Mouse (Mus musculus) hindbrain, embryonic 11.5 days (tissue): ENCODE results near the gene Notch3. TPM values are rescaled to one million over a fixed set of nuclear protein-coding genes. Genes with fewer than 3 reads are reported as not detected.
A peak's percentile ranks its signal among the peaks of the same experiment; 100 is the strongest.

Experiments used
- ATAC-seq: fragments of 200-750 bp; cut with Nextera tagmentation; 2 replicates; pipeline ENCODE4 v1.8.0; 2017; ENCODE audit warnings: mild to moderate bottlenecking, moderate TSS enrichment, moderate library complexity; ENCODE audit not compliant: low FRiP score
- DNase-seq: peaks from one replicate; pipeline ENCODE4 v3.0.0-alpha.2; 2015; ENCODE audit warnings: low spot score
- H3K27ac ChIP-seq: fragments of 300-500 bp; sonication (generic); 2 replicates; pipeline ENCODE4 v1.5.1; 2014; ENCODE audit warnings: mild to moderate bottlenecking, low read depth, low read length
- H3K27me3 ChIP-seq: fragments of 300-500 bp; sonication (generic); 2 replicates; pipeline ENCODE4 v1.6.1; 2014; ENCODE audit warnings: mild to moderate bottlenecking, low read length, moderate library complexity, mixed read lengths; ENCODE audit not compliant: control insufficient read depth, insufficient read depth
- H3K36me3 ChIP-seq: fragments of 300-500 bp; sonication (generic); 2 replicates; pipeline ENCODE4 v1.6.1; 2014; ENCODE audit warnings: mild to moderate bottlenecking, low read length, moderate library complexity, mixed read lengths; ENCODE audit not compliant: control insufficient read depth, insufficient read depth
- H3K4me1 ChIP-seq: fragments of 300-500 bp; sonication (generic); replicated peaks from 2 replicates; pipeline ENCODE4 v1.6.1; 2014; ENCODE audit warnings: low read length, mixed read lengths; ENCODE audit not compliant: control insufficient read depth, insufficient read depth
- H3K4me2 ChIP-seq: fragments of 300-500 bp; sonication (generic); replicated peaks from 2 replicates; pipeline ENCODE4 v1.6.1; 2014; ENCODE audit warnings: mild to moderate bottlenecking, low read depth, low read length
- H3K4me3 ChIP-seq: fragments of 300-500 bp; sonication (generic); 2 replicates; pipeline ENCODE4 v1.5.1; 2014; ENCODE audit warnings: low read depth, low read length
- H3K9ac ChIP-seq: fragments of 300-500 bp; sonication (generic); 2 replicates; pipeline ENCODE4 v1.6.1; 2014; ENCODE audit warnings: low read depth, low read length
- H3K9me3 ChIP-seq: fragments of 300-500 bp; sonication (generic); 2 replicates; pipeline ENCODE4 v1.6.1; 2016; ENCODE audit warnings: low read length; ENCODE audit not compliant: control insufficient read depth
- WGBS: fragments of 180-500 bp; shearing (Covaris S2); extraction: QIAGEN DNeasy Blood & Tissue Kit; methylation state at CpG from one replicate; pipeline ENCODE4 v1.1.7; 2014; 5-methylcytosine and 5-hydroxymethylcytosine counted together
- polyA plus RNA-seq: library from polyadenylated mRNA; unstranded; fragments of >200 nt; fragmentation: Nextera tagmentation; extraction: Ambion mirVana; gene quantifications from 2 replicates; pipeline ENCODE4 v1.2.1, GENCODE M21; 2014

Notch3 gene
- polyA plus RNA-seq, 1 experiment from 2014 or later, result 24.7 TPM

GRCm38 (mm10) chr17:32199796-32200195, 33.1 kb upstream of the Notch3 start:
- H3K36me3 ChIP-seq, result peaks cover 30% of the 10 kb centered on the region
- no peak for ATAC-seq
- WGBS, result 93% methylated on average over 2 of the region's 2 CpGs

DNA sequence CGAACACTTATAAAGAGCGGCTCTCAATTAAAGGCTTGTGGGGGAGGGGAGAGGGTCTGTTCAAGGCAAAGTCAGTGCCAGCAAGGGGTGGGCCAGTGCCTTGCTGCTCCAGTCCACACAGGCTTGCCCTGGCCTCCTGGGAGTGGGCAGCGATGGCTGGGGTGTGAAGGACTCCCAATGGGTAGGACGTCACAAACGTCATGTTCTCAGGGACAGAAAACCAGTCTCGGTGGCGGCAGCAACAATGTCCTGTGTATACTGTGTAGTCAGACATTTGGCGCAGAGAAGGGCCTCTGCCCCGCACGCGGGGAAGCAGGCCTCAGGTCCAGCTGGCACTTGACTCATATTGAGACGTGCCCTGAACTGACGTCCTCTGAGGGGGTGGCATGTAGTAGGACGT, 30.5 kb upstream of the Notch3 start:
- H3K4me3 ChIP-seq, result no peak overlapping the region
- H3K4me2 ChIP-seq, result no peak overlapping the region
- no peak overlapping the region for H3K9ac ChIP-seq
- no peaks in the 10 kb centered on the region for H3K9me3 ChIP-seq
- no peak for ATAC-seq
- DNase-seq, result no peak
- no peak overlapping the region for H3K27ac ChIP-seq
- H3K4me1 ChIP-seq, result no peaks in the 10 kb centered on the region
- H3K36me3 ChIP-seq, result peaks cover 24% of the 10 kb centered on the region
- WGBS, result 89% methylated on average over 14 of the region's 14 CpGs
- H3K27me3 ChIP-seq, result no peaks in the 10 kb centered on the region

More at GRCm38 (mm10) chr17:32199796-32200195, 33.1 kb upstream of the Notch3 start:
- Histone ChIP-seq H3K27me3 (no peaks in the 10 kb centered on the region), H3K9ac (no peak overlapping the region), H3K4me3 (no peak overlapping the region), H3K4me2 (no peak overlapping the region), H3K9me3 (no peaks in the 10 kb centered on the region), H3K27ac (no peak overlapping the region), H3K4me1 (no peaks in the 10 kb centered on the region)
- no peak for DNase-seq

DNA sequence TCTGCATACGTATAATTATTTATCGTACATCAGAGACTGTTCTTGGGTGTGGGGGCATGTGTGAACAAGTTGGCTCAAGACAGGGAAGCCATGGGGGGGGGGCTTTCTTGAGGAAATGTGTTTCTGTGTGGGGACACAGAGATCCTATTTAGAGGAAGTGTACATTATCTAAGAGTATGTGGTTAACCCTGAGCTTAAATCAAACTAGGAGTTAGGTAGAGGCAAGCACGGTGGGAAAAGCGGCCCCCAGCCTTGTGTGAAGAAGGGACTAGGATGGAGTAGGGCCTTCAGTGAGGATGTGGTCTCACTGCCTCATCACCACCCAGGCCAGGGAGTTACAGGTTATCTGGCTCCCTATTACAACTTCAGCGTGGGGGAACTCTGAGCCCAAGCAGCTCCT, 29.1 kb upstream of the Notch3 start:
- WGBS, result 97% methylated on average over 5 of the region's 5 CpGs
- Histone ChIP-seq H3K4me1 (no peaks in the 10 kb centered on the region), H3K27ac (no peak overlapping the region), H3K27me3 (no peaks in the 10 kb centered on the region), H3K9me3 (no peaks in the 10 kb centered on the region), H3K36me3 (peaks cover 22% of the 10 kb centered on the region), H3K4me2 (no peak overlapping the region), H3K4me3 (no peak overlapping the region), H3K9ac (no peak overlapping the region)
- ATAC-seq (no peak), DNase-seq (no peak)

DNA sequence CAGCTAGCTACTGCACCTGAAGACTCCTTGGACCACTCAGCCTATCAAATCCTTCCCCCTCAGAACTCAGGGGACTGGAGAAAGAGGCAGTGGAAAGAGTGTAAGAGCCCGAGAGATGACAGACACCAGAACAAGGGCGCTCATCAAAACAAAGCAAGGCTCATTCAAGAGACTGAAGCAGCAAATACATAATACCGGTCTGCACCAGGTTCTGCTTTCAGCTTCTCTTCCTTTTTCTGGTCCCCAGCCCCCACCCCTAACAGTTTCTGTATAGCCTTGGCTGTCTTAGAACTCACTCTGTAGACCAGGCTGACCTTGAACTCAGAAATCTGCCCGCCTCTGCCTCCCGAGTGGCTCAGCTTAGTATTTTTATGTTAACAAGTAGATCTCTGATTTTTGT, 26.4 kb upstream of the Notch3 start:
- Histone ChIP-seq H3K9ac (no peak overlapping the region), H3K36me3 (peaks cover 14% of the 10 kb centered on the region), H3K4me1 (no peaks in the 10 kb centered on the region; the same call in 1 of the 2 replicates), H3K9me3 (no peaks in the 10 kb centered on the region), H3K4me3 (no peak overlapping the region), H3K27me3 (peaks cover 7% of the 10 kb centered on the region; the same call in 1 of the 2 replicates), H3K4me2 (no peak overlapping the region), H3K27ac (no peak overlapping the region)
- 87% methylated on average over 5 of the region's 5 CpGs for WGBS
- ATAC-seq (no peak), DNase-seq (no peak)

DNA sequence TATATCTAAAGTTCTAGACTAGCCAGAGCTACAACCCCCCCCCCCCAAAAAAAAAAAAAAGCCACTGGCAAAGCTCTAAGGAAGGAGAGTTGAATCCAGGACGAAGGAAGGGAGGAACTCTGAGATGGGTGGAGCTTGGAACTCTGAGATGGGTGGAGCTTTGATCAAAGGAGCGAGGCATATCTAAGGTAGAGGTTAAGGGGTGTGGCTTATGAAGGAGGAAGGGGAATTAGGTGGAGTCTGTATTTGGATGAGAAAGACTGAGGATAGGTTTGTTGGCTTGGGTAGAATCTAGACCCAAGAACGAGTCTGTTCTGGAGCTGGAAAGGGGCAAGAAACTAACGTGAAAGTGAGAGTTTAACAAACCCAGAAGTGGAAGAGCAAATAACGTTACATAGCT, 23.2 kb upstream of the Notch3 start:
- ATAC-seq (no peak), DNase-seq (no peak)
- Histone ChIP-seq H3K27me3 (peaks cover 7% of the 10 kb centered on the region; the same call in 1 of the 2 replicates), H3K9ac (no peak overlapping the region), H3K4me1 (no peaks in the 10 kb centered on the region; the same call in 1 of the 2 replicates), H3K36me3 (no peaks in the 10 kb centered on the region), H3K27ac (no peak overlapping the region), H3K9me3 (no peaks in the 10 kb centered on the region), H3K4me2 (no peak overlapping the region), H3K4me3 (no peak overlapping the region)
- WGBS, result 19% methylated on average over 5 of the region's 5 CpGs

GRCm38 (mm10) chr17:32188863-32189636, 22.4 kb upstream of the Notch3 start, which contains the start of gene Ephx3:
TSS of gene Ephx3 (minus strand) at chr17:32189549.
- Histone ChIP-seq H3K36me3 (no peaks in the 10 kb centered on the region), H3K4me1 (no peaks in the 10 kb centered on the region; the same call in 1 of the 2 replicates)
- WGBS, result 5% methylated on average over 42 of the region's 42 CpGs

GRCm38 (mm10) chr17:32183017-32183416, 16.4 kb upstream of the Notch3 start:
- 34% methylated on average over 8 of the region's 8 CpGs for WGBS

More at GRCm38 (mm10) chr17:32188863-32189636, 22.4 kb upstream of the Notch3 start, which contains the start of gene Ephx3:
- ATAC-seq (peak; percentile 25; the same call in 1 of the 2 replicates), DNase-seq (peak; percentile 44)
- peaks cover 7% of the 10 kb centered on the region; the same call in 1 of the 2 replicates for H3K27me3 ChIP-seq
- peak within 1 kb of the TSS; percentile 20; the same call in 1 of the 2 replicates for H3K9ac ChIP-seq
- no peaks in the 10 kb centered on the region for H3K9me3 ChIP-seq
- peak within 1 kb of the TSS; percentile 62 for H3K4me2 ChIP-seq
- H3K27ac ChIP-seq, result no peak within 1 kb of the TSS
- peak within 1 kb of the TSS; percentile 29 for H3K4me3 ChIP-seq

GRCm38 (mm10) chr17:32179621-32180491, 13.2 kb upstream of the Notch3 start:
- WGBS, result 25% methylated on average over 11 of the region's 11 CpGs
- Histone ChIP-seq H3K9me3 (no peaks in the 10 kb centered on the region), H3K27me3 (no peaks in the 10 kb centered on the region), H3K4me3 (no peak overlapping the region), H3K4me2 (no peak overlapping the region), H3K27ac (peak overlapping the region; percentile 58), H3K9ac (no peak overlapping the region), H3K4me1 (peaks cover 14% of the 10 kb centered on the region), H3K36me3 (no peaks in the 10 kb centered on the region)
- peak; percentile 75 for ATAC-seq
- DNase-seq, result peak; percentile 74

More at GRCm38 (mm10) chr17:32183017-32183416, 16.4 kb upstream of the Notch3 start:
- no peak overlapping the region for H3K27ac ChIP-seq
- H3K9me3 ChIP-seq, result no peaks in the 10 kb centered on the region
- no peak overlapping the region for H3K9ac ChIP-seq
- ATAC-seq (no peak), DNase-seq (no peak)
- no peaks in the 10 kb centered on the region for H3K36me3 ChIP-seq
- H3K4me3 ChIP-seq, result no peak overlapping the region
- H3K27me3 ChIP-seq, result no peaks in the 10 kb centered on the region
- no peak overlapping the region for H3K4me2 ChIP-seq
- peaks cover 14% of the 10 kb centered on the region for H3K4me1 ChIP-seq
